Mouse (Mus musculus): ENCODE measurements around the gene Dedd2. TPM values are rescaled to one million over a fixed set of nuclear protein-coding genes. Genes with fewer than 3 reads are reported as not detected.

Gene Dedd2
- polyA plus RNA-seq, 1 experiment from 2014 or later: 18.2 TPM

DNA sequence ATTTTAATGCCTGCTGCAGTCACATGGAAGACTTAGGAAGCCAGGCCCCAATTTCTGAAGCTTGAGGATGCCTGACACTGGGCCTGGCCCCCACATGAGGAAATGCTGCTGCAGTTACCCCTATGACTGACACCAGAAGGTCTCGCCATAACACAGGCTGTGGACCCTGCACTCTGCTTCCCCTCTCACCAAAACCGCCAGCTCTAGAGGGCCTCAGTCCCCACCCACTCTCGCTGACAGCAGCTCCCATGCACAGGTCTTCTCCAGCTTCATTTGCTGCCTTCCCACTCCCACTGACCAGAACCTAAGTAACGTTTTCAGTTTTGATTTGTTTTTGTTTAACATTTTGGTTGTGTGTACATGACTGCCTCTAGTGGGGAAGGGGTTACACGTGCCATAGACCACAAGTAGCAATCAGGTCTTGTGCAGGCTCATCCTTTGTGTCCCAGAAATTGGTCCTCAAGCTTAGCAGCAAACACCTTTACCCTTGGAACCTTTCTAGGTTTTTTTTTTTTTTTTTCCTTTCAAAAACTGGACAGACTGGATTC, 11.8 kb upstream of the Dedd2 start:
- no peak overlapping the region for H3K4me2 ChIP-seq (replicated peaks; ENCODE audit: low read depth, low read length)
- H3K4me3 ChIP-seq (ENCODE audit: low read depth, low read length): no peak overlapping the region
- peaks cover 7% of the 10 kb centered on the region for H3K4me1 ChIP-seq (ENCODE audit: insufficient read depth, low read depth, low read length)
- H3K9me3 ChIP-seq (ENCODE audit: low read length): no peaks in the 10 kb centered on the region
- H3K27ac ChIP-seq (ENCODE audit: low read length): no peak overlapping the region
- no peak for TF ChIP-seq EP300 (IDR thresholded peaks at IDR 0.05)
- TF ChIP-seq CTCF (IDR thresholded peaks at IDR 0.05): peak; percentile 31
- no peaks in the 10 kb centered on the region for H3K27me3 ChIP-seq (replicated peaks; ENCODE audit: insufficient read depth, low read length)
- ATAC-seq: no peak
- peaks cover 30% of the 10 kb centered on the region for H3K36me3 ChIP-seq (ENCODE audit: insufficient read depth, low read length)
- no peak overlapping the region for H3K9ac ChIP-seq (replicated peaks; ENCODE audit: low read depth)
- DNase-seq (ENCODE audit: low spot score): no peak
- 41% methylated on average over 5 of the region's 5 CpGs for WGBS

GRCm38 (mm10) chr7:25230690-25231285, 10.4 kb upstream of the Dedd2 start:
- no peaks in the 10 kb centered on the region for H3K9me3 ChIP-seq (ENCODE audit: low read length)
- H3K36me3 ChIP-seq (ENCODE audit: insufficient read depth, low read length): peaks cover 42% of the 10 kb centered on the region
- ATAC-seq (no peak), DNase-seq (ENCODE audit: low spot score) (no peak)
- TF ChIP-seq EP300 (IDR thresholded peaks at IDR 0.05) (no peak), CTCF (IDR thresholded peaks at IDR 0.05) (no peak)
- WGBS: 86% methylated on average over 9 of the region's 9 CpGs
- no peak overlapping the region for H3K4me2 ChIP-seq (replicated peaks; ENCODE audit: low read depth, low read length)
- H3K27me3 ChIP-seq (replicated peaks; ENCODE audit: insufficient read depth, low read length): no peaks in the 10 kb centered on the region
- peaks cover 5% of the 10 kb centered on the region for H3K4me1 ChIP-seq (ENCODE audit: insufficient read depth, low read depth, low read length)
- H3K4me3 ChIP-seq (ENCODE audit: low read depth, low read length): no peak overlapping the region
- H3K9ac ChIP-seq (replicated peaks; ENCODE audit: low read depth): no peak overlapping the region
- H3K27ac ChIP-seq (ENCODE audit: low read length): no peak overlapping the region

DNA sequence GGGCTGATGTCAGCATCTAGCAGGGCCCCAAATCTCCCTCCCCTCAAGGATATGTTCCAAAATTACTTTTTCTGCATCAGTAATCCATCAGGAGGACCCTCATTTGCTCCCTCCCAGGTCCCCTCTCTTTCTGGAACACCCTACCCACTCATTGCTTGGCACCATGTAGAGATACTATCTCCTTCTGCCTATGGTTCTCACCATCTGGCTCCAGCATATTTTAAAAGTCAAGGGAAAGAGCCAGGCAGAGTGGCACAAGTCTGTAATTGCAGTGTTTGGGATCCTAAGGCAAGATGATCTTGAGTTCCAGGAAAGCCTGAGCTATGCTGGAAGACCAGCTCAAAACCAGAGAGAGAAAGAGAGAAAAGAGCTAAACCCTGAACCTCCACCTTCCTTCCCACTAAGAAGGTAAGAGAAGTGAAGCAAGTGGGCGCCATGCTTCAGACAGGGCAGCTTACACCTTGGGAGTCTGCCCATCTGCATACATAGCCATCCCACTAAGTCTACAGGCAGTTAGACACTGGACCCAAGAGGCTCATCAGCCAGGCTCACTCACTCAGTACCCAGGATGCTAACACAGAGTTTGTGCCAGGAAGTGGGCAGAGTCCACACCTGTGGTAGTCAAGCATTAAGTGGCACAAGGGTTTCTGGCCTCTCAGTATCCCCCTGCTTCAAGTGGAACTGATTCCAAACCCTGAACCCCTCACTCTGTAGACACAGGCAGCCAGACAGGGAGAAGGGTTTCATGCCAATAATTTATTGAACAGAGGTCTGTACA, 7.3 kb upstream of the Dedd2 start:
- TF ChIP-seq EP300 (IDR thresholded peaks at IDR 0.05) (no peak), CTCF (IDR thresholded peaks at IDR 0.05) (no peak)
- Histone ChIP-seq H3K4me2 (replicated peaks; ENCODE audit: low read depth, low read length) (no peak overlapping the region), H3K9me3 (ENCODE audit: low read length) (no peaks in the 10 kb centered on the region), H3K4me3 (ENCODE audit: low read depth, low read length) (no peak overlapping the region), H3K36me3 (ENCODE audit: insufficient read depth, low read length) (peaks cover 51% of the 10 kb centered on the region), H3K4me1 (ENCODE audit: insufficient read depth, low read depth, low read length) (no peaks in the 10 kb centered on the region), H3K27me3 (replicated peaks; ENCODE audit: insufficient read depth, low read length) (no peaks in the 10 kb centered on the region), H3K9ac (replicated peaks; ENCODE audit: low read depth) (no peak overlapping the region), H3K27ac (ENCODE audit: low read length) (no peak overlapping the region)
- DNase-seq (ENCODE audit: low spot score): no peak
- 93% methylated on average over 1 of the region's 1 CpGs for WGBS
- no peak for ATAC-seq

DNA sequence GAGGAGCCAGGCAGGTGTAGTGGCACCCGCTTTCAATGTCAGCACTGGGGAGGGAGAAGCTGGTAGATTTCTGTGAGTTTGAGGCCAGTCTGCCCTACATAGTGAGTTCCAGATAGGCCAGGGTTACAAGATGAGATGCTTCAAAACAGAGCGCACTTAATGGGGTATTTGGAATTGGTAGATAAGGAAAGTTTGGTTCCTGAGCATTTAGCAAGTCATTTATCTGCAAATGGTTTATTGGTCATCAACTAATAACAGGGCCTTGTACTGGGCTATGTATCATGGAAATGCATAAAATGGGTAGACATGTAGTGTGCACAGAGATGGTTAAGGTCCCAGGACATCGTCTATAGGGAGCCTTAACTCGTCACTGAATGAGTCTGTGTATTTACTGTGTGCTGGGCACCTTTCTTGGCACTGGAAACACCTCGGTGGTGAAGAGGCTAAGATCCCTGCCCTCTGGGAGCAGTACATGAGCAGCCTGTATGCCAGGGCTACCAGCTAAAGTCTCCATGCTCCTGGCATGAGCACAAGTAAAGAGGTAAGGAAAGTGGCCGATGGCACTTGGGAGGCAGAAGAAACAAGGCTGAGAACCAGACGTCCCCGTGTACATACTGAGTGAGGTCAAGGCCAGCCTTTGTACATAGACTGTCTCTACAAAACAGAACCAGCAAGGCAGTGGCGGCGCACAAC, 2.0 kb upstream of the Dedd2 start:
- H3K4me3 ChIP-seq (ENCODE audit: low read depth, low read length): no peak overlapping the region
- peaks cover 21% of the 10 kb centered on the region for H3K36me3 ChIP-seq (ENCODE audit: insufficient read depth, low read length)
- H3K9ac ChIP-seq (replicated peaks; ENCODE audit: low read depth): 0 out of 2 replicates have a peak overlapping the region, but pooled peaks have one; percentile 5
- H3K9me3 ChIP-seq (ENCODE audit: low read length): no peaks in the 10 kb centered on the region
- peak overlapping the region; percentile 85 for H3K4me2 ChIP-seq (replicated peaks; ENCODE audit: low read depth, low read length)
- H3K4me1 ChIP-seq (ENCODE audit: insufficient read depth, low read depth, low read length): peaks cover 10% of the 10 kb centered on the region
- H3K27ac ChIP-seq (ENCODE audit: low read length): no peak overlapping the region
- WGBS: 74% methylated on average over 10 of the region's 10 CpGs
- TF ChIP-seq CTCF (IDR thresholded peaks at IDR 0.05) (no peak), EP300 (IDR thresholded peaks at IDR 0.05) (no peak)
- ATAC-seq (no peak), DNase-seq (ENCODE audit: low spot score) (no peak)
- no peaks in the 10 kb centered on the region for H3K27me3 ChIP-seq (replicated peaks; ENCODE audit: insufficient read depth, low read length)

- ATAC-seq: peak; percentile 93
- H3K9ac ChIP-seq (replicated peaks; ENCODE audit: low read depth): peak within 1 kb of the TSS; percentile 65
- peak; percentile 98 for DNase-seq (ENCODE audit: low spot score)
- no peaks in the 10 kb centered on the region for H3K27me3 ChIP-seq (replicated peaks; ENCODE audit: insufficient read depth, low read length)
- TF ChIP-seq EP300 (IDR thresholded peaks at IDR 0.05): no peak
- peak; percentile 58 for TF ChIP-seq CTCF (IDR thresholded peaks at IDR 0.05)
- H3K9me3 ChIP-seq (ENCODE audit: low read length): no peaks in the 10 kb centered on the region
- H3K36me3 ChIP-seq (ENCODE audit: insufficient read depth, low read length): peaks cover 14% of the 10 kb centered on the region
- peak within 1 kb of the TSS; percentile 85 for H3K4me2 ChIP-seq (replicated peaks; ENCODE audit: low read depth, low read length)
- WGBS: under 1% methylated on average over 44 of the region's 45 CpGs
- H3K4me3 ChIP-seq (ENCODE audit: low read depth, low read length): peak within 1 kb of the TSS; percentile 69
- peaks cover 10% of the 10 kb centered on the region for H3K4me1 ChIP-seq (ENCODE audit: insufficient read depth, low read depth, low read length)
- H3K27ac ChIP-seq (ENCODE audit: low read length): peak within 1 kb of the TSS; percentile 90
Observed at GRCm38 (mm10) chr7:25221102-25221883, 878 bp upstream of the Dedd2 start, which contains the start of gene Zfp526. Gene Zfp526, plus strand, starts transcription at chr7:25221425.
